Comparison of ENCODE assay signal across 8 mouse cellular contexts in the genomic region with DNA sequence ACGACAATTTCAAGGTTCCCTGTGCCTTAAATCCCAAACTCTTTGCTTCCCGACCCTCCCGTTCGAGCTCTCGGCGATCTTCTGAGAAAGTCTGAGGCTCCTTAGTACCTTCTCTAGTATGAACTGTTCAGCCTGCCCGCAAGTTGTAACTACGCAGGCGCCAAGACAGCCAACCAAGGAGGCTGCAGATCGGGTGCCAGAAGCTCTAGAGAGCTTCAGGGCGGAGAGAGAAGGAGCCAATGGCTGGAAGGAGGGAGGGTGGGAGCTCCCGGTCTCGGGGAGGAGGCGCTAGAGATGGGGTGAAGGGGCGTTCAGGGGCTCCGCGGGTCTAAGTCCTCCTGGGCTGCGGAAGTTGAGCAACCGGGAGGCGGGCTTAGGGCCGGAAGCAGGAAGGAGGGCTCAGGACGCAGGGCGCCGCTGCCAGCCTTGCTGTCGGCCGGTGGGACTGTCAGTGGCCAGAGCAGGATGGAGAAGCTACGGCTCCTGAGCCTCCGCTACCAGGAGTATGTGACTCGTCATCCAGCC. TPM values are rescaled to one million over a fixed set of nuclear protein-coding genes. Genes with fewer than 3 reads are reported as not detected.
DNase-seq lines count a peak whose midpoint lies in the region; ATAC-seq lines count a peak whose summit lies in the region.

No protein-coding gene starts in this region.

- no peaks in the 10 kb centered on the region for H3K9me3 ChIP-seq in forebrain, embryonic 14.5 days (replicated peaks; ENCODE audit: control insufficient read depth, low read length)
- no peaks in the 10 kb centered on the region for H3K9me3 ChIP-seq in neural tube, embryonic 15.5 days (replicated peaks)

- DNase-seq in ES-CJ7 (ENCODE audit: low read depth, low spot score), result peak; percentile 98
- peak; percentile 91 for DNase-seq in cerebellum, adult 11 months
- peak; percentile 99 for DNase-seq in forebrain, embryonic 14.5 days (ENCODE audit: low spot score)
- DNase-seq in heart, postnatal 14 days, result peak; percentile 95
- DNase-seq in layer of hippocampus, adult 11-12 months (ENCODE audit: low spot score), result peak; percentile 95
- peak; percentile 99 for DNase-seq in lung, adult 18-20 months
- DNase-seq in testis, postnatal 14 days (ENCODE audit: low spot score), result peak; percentile 94

- H3K9ac ChIP-seq in forebrain, embryonic 14.5 days (ENCODE audit: low read length), result peak overlapping the region; percentile 73
- peak overlapping the region; percentile 85 for H3K9ac ChIP-seq in neural tube, embryonic 15.5 days (replicated peaks)

- H3K27ac ChIP-seq in forebrain, embryonic 14.5 days (ENCODE audit: low read depth, low read length), result peak overlapping the region; percentile 71
- peak overlapping the region; percentile 86 for H3K27ac ChIP-seq in neural tube, embryonic 15.5 days (replicated peaks)

- ATAC-seq in forebrain, embryonic 14.5 days, result peak; percentile 95
- ATAC-seq in neural tube, embryonic 15.5 days (ENCODE audit: low FRiP score), result peak; percentile 93

- H3K27me3 ChIP-seq in forebrain, embryonic 14.5 days (replicated peaks; ENCODE audit: control insufficient read depth, insufficient read depth, low read length), result 0 out of 2 replicates have a peak, but pooled peaks cover 11% of the 10 kb centered on the region
- peaks cover 19% of the 10 kb centered on the region for H3K27me3 ChIP-seq in neural tube, embryonic 15.5 days (replicated peaks)

- intact Hi-C loops in heart, postnatal 14 days (cut with DNase I), result loop anchor here (2.0 kb wide), 1 partner anchor 62 kb away; no protein-coding TSS in a partner anchor

- peak overlapping the region; percentile 70 for H3K4me3 ChIP-seq in forebrain, embryonic 14.5 days (ENCODE audit: low read depth, low read length)
- peak overlapping the region; percentile 81 for H3K4me3 ChIP-seq in neural tube, embryonic 15.5 days (replicated peaks)

- WGBS in forebrain, embryonic 14.5 days, result 0% methylated on average over 28 of the region's 29 CpGs
- under 1% methylated on average over 29 of the region's 29 CpGs for WGBS in neural tube, embryonic 15.5 days

- peak overlapping the region; percentile 82 for H3K4me2 ChIP-seq in forebrain, embryonic 14.5 days (ENCODE audit: low read length)
- H3K4me2 ChIP-seq in neural tube, embryonic 15.5 days, result peak overlapping the region; percentile 92

- peaks cover 44% of the 10 kb centered on the region for H3K4me1 ChIP-seq in forebrain, embryonic 14.5 days (ENCODE audit: control insufficient read depth, insufficient read depth, low read length)
- H3K4me1 ChIP-seq in neural tube, embryonic 15.5 days, result peaks cover 61% of the 10 kb centered on the region

- H3K36me3 ChIP-seq in forebrain, embryonic 14.5 days (ENCODE audit: control insufficient read depth, insufficient read depth, low read length), result peaks cover 27% of the 10 kb centered on the region
- H3K36me3 ChIP-seq in neural tube, embryonic 15.5 days, result peaks cover 24% of the 10 kb centered on the region

RNA-seq across cellular contexts. Expression of a gene that starts 0.5 kb away (rescaled TPM):
- 0.99 and 1.5 TPM in 2 replicates for polyA plus RNA-seq in forebrain, embryonic 14.5 days (2014; fragmentation: Nextera tagmentation; extraction: Ambion mirVana)
- total RNA-seq in heart, postnatal 14 days (2021), result under 1 TPM; 0.32 to 0.36 TPM
- 0.95 and 2.5 TPM in 2 replicates for polyA plus RNA-seq in neural tube, embryonic 15.5 days (2015; fragmentation: Nextera tagmentation; extraction: Ambion mirVana)

RNA-seq across cellular contexts. Expression of a gene that starts 0.7 kb away (rescaled TPM):
- 37.1 and 37.9 TPM in 2 replicates for polyA plus RNA-seq in forebrain, embryonic 14.5 days (2014; fragmentation: Nextera tagmentation; extraction: Ambion mirVana)
- 10 to 100 TPM; 23.6 to 25.1 TPM for total RNA-seq in heart, postnatal 14 days (2021)
- polyA plus RNA-seq in neural tube, embryonic 15.5 days (2015; fragmentation: Nextera tagmentation; extraction: Ambion mirVana), result 39.1 and 39.7 TPM in 2 replicates

RNA-seq across cellular contexts. Expression of a gene that starts 7.2 kb away (rescaled TPM):
- polyA plus RNA-seq in forebrain, embryonic 14.5 days (2014; fragmentation: Nextera tagmentation; extraction: Ambion mirVana), result 3.2 and 3.7 TPM in 2 replicates
- 1 to 10 TPM; 1.4 to 1.9 TPM for total RNA-seq in heart, postnatal 14 days (2021)
- polyA plus RNA-seq in neural tube, embryonic 15.5 days (2015; fragmentation: Nextera tagmentation; extraction: Ambion mirVana), result 7.1 and 8.0 TPM in 2 replicates

RNA-seq across cellular contexts. Expression of a gene that starts 25.9 kb away (rescaled TPM):
- 49.3 and 54.5 TPM in 2 replicates for polyA plus RNA-seq in forebrain, embryonic 14.5 days (2014; fragmentation: Nextera tagmentation; extraction: Ambion mirVana)
- 1 to 10 TPM; 7.4 to 8.6 TPM for total RNA-seq in heart, postnatal 14 days (2021)
- 134 and 169 TPM in 2 replicates for polyA plus RNA-seq in neural tube, embryonic 15.5 days (2015; fragmentation: Nextera tagmentation; extraction: Ambion mirVana)

RNA-seq across cellular contexts. Expression of a gene that starts 58.7 kb away (rescaled TPM):
- 16.1 and 24.6 TPM in 2 replicates for polyA plus RNA-seq in forebrain, embryonic 14.5 days (2014; fragmentation: Nextera tagmentation; extraction: Ambion mirVana)
- 10 to 100 TPM; 20.9 to 26.6 TPM for total RNA-seq in heart, postnatal 14 days (2021)
- 43.0 and 46.0 TPM in 2 replicates for polyA plus RNA-seq in neural tube, embryonic 15.5 days (2015; fragmentation: Nextera tagmentation; extraction: Ambion mirVana)

Comparison
In these comparisons a context has a peak if more than half of its experiments do, and no peak if none do; other contexts are left out.
1. Peak in every context shown above with its lines: DNase-seq, ATAC-seq, H3K4me3 ChIP-seq and H3K27ac ChIP-seq.